Mouse (Mus musculus) small intestine, adult 2 months (tissue): ENCODE results near the gene Olfr623. TPM values are rescaled to one million over a fixed set of nuclear protein-coding genes. Genes with fewer than 3 reads are reported as not detected.

Experiments used
- H3K27ac ChIP-seq: fragments of 200-500 bp; 2 replicates; pipeline ENCODE4 v1.5.1; 2012; ENCODE audit warnings: low read depth, low read length, control low read depth, inconsistent platforms; ENCODE audit not compliant: insufficient read depth
- H3K27me3 ChIP-seq: fragments of 200-500 bp; 2 replicates; pipeline ENCODE4 v1.6.1; 2012; ENCODE audit warnings: mild to moderate bottlenecking, moderate library complexity, low read length, inconsistent platforms; ENCODE audit not compliant: control insufficient read depth, insufficient read depth
- H3K36me3 ChIP-seq: fragments of 200-500 bp; 2 replicates; pipeline ENCODE4 v1.6.1; 2012; ENCODE audit warnings: mild to moderate bottlenecking, low read length, control low read depth, inconsistent platforms; ENCODE audit not compliant: control insufficient read depth, insufficient read depth
- H3K4me1 ChIP-seq: fragments of 200-500 bp; 2 replicates; pipeline ENCODE4 v1.6.1; 2012; ENCODE audit warnings: low read length, inconsistent platforms, mixed read lengths; ENCODE audit not compliant: control insufficient read depth, insufficient read depth, insufficient read length
- H3K4me3 ChIP-seq: fragments of 200-500 bp; 2 replicates; pipeline ENCODE4 v1.5.1; 2012; ENCODE audit warnings: low read depth, mild to moderate bottlenecking, control low read depth, inconsistent platforms, low read length, moderate library complexity
- CTCF ChIP-seq: fragments of 200-500 bp; IDR thresholded peaks from 2 replicates; pipeline ENCODE4 v1.5.1; 2012; ENCODE audit warnings: low read depth, mild to moderate bottlenecking, control low read depth, inconsistent platforms, low read length, moderate library complexity, mixed read lengths; ENCODE audit not compliant: insufficient replicate concordance, insufficient read length; ENCODE audit errors: extremely low read depth
- POLR2A ChIP-seq: fragments of 200-500 bp; IDR thresholded peaks from 2 replicates; pipeline ENCODE4 v1.6.1; 2012; ENCODE audit warnings: low read depth, mild to moderate bottlenecking, control low read depth, inconsistent platforms, low read length, moderate library complexity
- WGBS: fragments of 180-500 bp; shearing (Covaris S2); methylation state at CpG from one replicate; pipeline ENCODE4 v1.1.7; 2018; 5-methylcytosine and 5-hydroxymethylcytosine counted together
- polyA plus RNA-seq: library from polyadenylated mRNA; depleted of rRNA; stranded (reverse); fragments of >200 nt; gene quantifications from 2 replicates; pipeline ENCODE4 v1.2.3, GENCODE M21; 2012; rRNA removed

Gene Olfr623
- polyA plus RNA-seq, 1 experiment: not detected

GRCm38 (mm10) chr7:103636795-103637194, 26.7 kb downstream of the Olfr623 start:
- H3K27ac ChIP-seq: no peak overlapping the region

GRCm38 (mm10) chr7:103612434-103612833, 51.1 kb downstream of the Olfr623 start, which contains the start of gene Olfr620:
Gene Olfr620, minus strand, starts transcription at chr7:103612534.
- 75% methylated on average over 2 of the region's 2 CpGs for WGBS

More at GRCm38 (mm10) chr7:103636795-103637194, 26.7 kb downstream of the Olfr623 start:
- no peaks in the 10 kb centered on the region for H3K36me3 ChIP-seq
- H3K4me1 ChIP-seq: no peaks in the 10 kb centered on the region
- no peak overlapping the region for H3K4me3 ChIP-seq
- no peaks in the 10 kb centered on the region for H3K27me3 ChIP-seq
- TF ChIP-seq POLR2A (no peak), CTCF (no peak)

More at GRCm38 (mm10) chr7:103612434-103612833, 51.1 kb downstream of the Olfr623 start, which contains the start of gene Olfr620:
- Histone ChIP-seq H3K27me3 (no peaks in the 10 kb centered on the region), H3K36me3 (no peaks in the 10 kb centered on the region), H3K4me1 (no peaks in the 10 kb centered on the region), H3K27ac (no peak within 1 kb of the TSS), H3K4me3 (no peak within 1 kb of the TSS)
- no peak for TF ChIP-seq CTCF
- TF ChIP-seq POLR2A: no peak

Other genes with a start within 250 kb of the Olfr623 start
- gene Usp17lc, start 248.6 kb downstream of the Olfr623 start, polyA plus RNA-seq: not detected in 2 replicates
- not detected in 2 replicates for gene Olfr605, start 218.3 kb downstream of the Olfr623 start, polyA plus RNA-seq
- not detected in 2 replicates for gene Olfr606, start 214.7 kb downstream of the Olfr623 start, polyA plus RNA-seq
- not detected in 2 replicates for gene Olfr607, start 199.5 kb downstream of the Olfr623 start, polyA plus RNA-seq
- gene Olfr608, start 193.8 kb downstream of the Olfr623 start, polyA plus RNA-seq: not detected in 2 replicates
- not detected in 2 replicates for gene Olfr609, start 165.6 kb downstream of the Olfr623 start, polyA plus RNA-seq
- not detected in 2 replicates for gene Olfr610, start 151.6 kb downstream of the Olfr623 start, polyA plus RNA-seq
- not detected in 2 replicates for gene Olfr611, start 142.9 kb downstream of the Olfr623 start, polyA plus RNA-seq
- not detected in 2 replicates for gene Olfr612, start 121.0 kb downstream of the Olfr623 start, polyA plus RNA-seq
- gene Olfr613, start 115.6 kb downstream of the Olfr623 start, polyA plus RNA-seq: not detected in 2 replicates
- gene Olfr615, start 107.6 kb downstream of the Olfr623 start, polyA plus RNA-seq: not detected in 2 replicates
- not detected in 2 replicates for gene Olfr616, start 94.6 kb downstream of the Olfr623 start, polyA plus RNA-seq
- gene Olfr617, start 90.6 kb downstream of the Olfr623 start, polyA plus RNA-seq: not detected in 2 replicates
- not detected in 2 replicates for gene Olfr618, start 73.6 kb downstream of the Olfr623 start, polyA plus RNA-seq
- not detected in 2 replicates for gene Olfr619, start 63.1 kb downstream of the Olfr623 start, polyA plus RNA-seq
- gene Olfr620, start 51.2 kb downstream of the Olfr623 start, polyA plus RNA-seq: not detected in 2 replicates
- gene Olfr622, start 21.0 kb downstream of the Olfr623 start, polyA plus RNA-seq: not detected in 2 replicates
- gene Olfr624, start 7.5 kb upstream of the Olfr623 start, polyA plus RNA-seq: not detected in 2 replicates
- gene Olfr625-ps1, start 19.0 kb upstream of the Olfr623 start, polyA plus RNA-seq: not detected in 2 replicates
- not detected in 2 replicates for gene Olfr243, start 51.0 kb upstream of the Olfr623 start, polyA plus RNA-seq
- not detected in 2 replicates for gene Olfr628, start 66.7 kb upstream of the Olfr623 start, polyA plus RNA-seq
- not detected in 2 replicates for gene Olfr629, start 81.2 kb upstream of the Olfr623 start, polyA plus RNA-seq
- not detected in 2 replicates for gene Olfr630, start 93.6 kb upstream of the Olfr623 start, polyA plus RNA-seq
- not detected in 2 replicates for gene Olfr69, start 107.9 kb upstream of the Olfr623 start, polyA plus RNA-seq
- gene Olfr68, start 116.0 kb upstream of the Olfr623 start, polyA plus RNA-seq: not detected in 2 replicates
- not detected in 2 replicates for gene Olfr67, start 128.1 kb upstream of the Olfr623 start, polyA plus RNA-seq
- 7.2 and 8.9 TPM in 2 replicates for gene Hbb-bt, start 150.3 kb upstream of the Olfr623 start, polyA plus RNA-seq
- 59.9 and 74.9 TPM in 2 replicates for gene Hbb-bs, start 164.4 kb upstream of the Olfr623 start, polyA plus RNA-seq
- not detected in 2 replicates for gene Hbb-bh2, start 176.8 kb upstream of the Olfr623 start, polyA plus RNA-seq
- not detected in 2 replicates for gene Hbb-bh1, start 179.5 kb upstream of the Olfr623 start, polyA plus RNA-seq
- not detected in 2 replicates for gene Hbb-y, start 189.5 kb upstream of the Olfr623 start, polyA plus RNA-seq
- gene Olfr66, start 222.6 kb upstream of the Olfr623 start, polyA plus RNA-seq: not detected in 2 replicates
- not detected in 2 replicates for gene Olfr64, start 230.8 kb upstream of the Olfr623 start, polyA plus RNA-seq
- gene Olfr65, start 239.8 kb upstream of the Olfr623 start, polyA plus RNA-seq: not detected in 2 replicates